In the genomic region with DNA sequence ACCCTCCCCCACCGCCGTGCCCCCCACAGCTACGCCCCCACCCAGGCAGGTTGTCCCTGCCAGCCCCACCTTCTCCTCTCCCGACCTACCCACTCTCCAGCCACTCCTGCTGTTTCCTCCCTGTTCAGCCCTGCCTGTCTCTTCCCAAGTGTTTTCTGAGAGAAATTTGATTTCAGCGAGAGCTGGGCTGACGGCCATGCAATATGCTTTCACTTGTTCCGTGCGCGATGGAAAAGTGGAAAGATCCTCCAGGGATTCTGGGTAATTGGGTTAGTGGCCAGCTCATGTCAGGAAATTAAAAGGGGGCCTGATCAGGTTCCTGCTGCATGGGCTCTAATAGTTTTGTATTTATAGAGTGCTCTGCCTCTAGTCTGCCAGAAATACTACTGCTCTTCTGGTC, we compare ENCODE assay signal across 8 mouse cellular contexts.
DNase-seq lines count a peak whose midpoint lies in the region; ATAC-seq lines count a peak whose summit lies in the region.

No protein-coding gene starts in this region.

- no peak overlapping the region for H3K27ac ChIP-seq in neural tube, embryonic 15.5 days (replicated peaks)

- DNase-seq in adrenal gland, adult (ENCODE audit: inconsistent age in 2 of 2, low spot score in 1 of 2), result peak; percentile 36 to 61
- no peak for DNase-seq in adrenal gland, postnatal 4 days (ENCODE audit: low spot score in 2 of 2)
- peak; percentile 15 to 31 for DNase-seq in left cerebral cortex, postnatal 14 days (ENCODE audit: low spot score in 2 of 2)
- DNase-seq in left cerebral cortex, adult 11 months (ENCODE audit: low spot score), result no peak
- peak; percentile 37 for DNase-seq in heart, postnatal 4 days
- no peak for DNase-seq in kidney, postnatal 36 days
- no peak for DNase-seq in cerebellum, adult 9-11 months

- no peaks in the 10 kb centered on the region for H3K9me3 ChIP-seq in neural tube, embryonic 15.5 days (replicated peaks)

- no peak overlapping the region for H3K9ac ChIP-seq in neural tube, embryonic 15.5 days (replicated peaks)

- H3K27me3 ChIP-seq in neural tube, embryonic 15.5 days (replicated peaks), result no peaks in the 10 kb centered on the region

- 28% methylated on average over 9 of the region's 9 CpGs for WGBS in neural tube, embryonic 15.5 days

- intact Hi-C loops in left cerebral cortex, postnatal 14 days (cut with DNase I), result no loop called here

- ATAC-seq in neural tube, embryonic 15.5 days (ENCODE audit: low FRiP score), result no peak

- H3K4me3 ChIP-seq in neural tube, embryonic 15.5 days (replicated peaks), result no peak overlapping the region

- no peaks in the 10 kb centered on the region for H3K36me3 ChIP-seq in neural tube, embryonic 15.5 days

- peaks cover 11% of the 10 kb centered on the region; the same call in 1 of the 2 replicates for H3K4me1 ChIP-seq in neural tube, embryonic 15.5 days

- H3K4me2 ChIP-seq in neural tube, embryonic 15.5 days, result peak overlapping the region; percentile 20; the same call in 1 of the 2 replicates

Comparison
In these comparisons a context has a peak if more than half of its experiments do, and no peak if none do; other contexts are left out.
1. DNase-seq: peak in adrenal gland, adult (2 of 2), left cerebral cortex, postnatal 14 days (2 of 2) and heart, postnatal 4 days (single experiment); none in adrenal gland, postnatal 4 days (0 of 2), left cerebral cortex, adult 11 months (single experiment), kidney, postnatal 36 days (0 of 2) and cerebellum, adult 9-11 months (single experiment).